Mouse (Mus musculus): ENCODE measurements around the gene Rin1. TPM values are rescaled to one million over a fixed set of nuclear protein-coding genes. Genes with fewer than 3 reads are reported as not detected.

Gene Rin1
- polyA plus RNA-seq, 1 experiment from 2014 or later = 2.5 TPM

Other genes starting within 250 kb of the Rin1 start
- gene Gm21992, start 238.9 kb upstream of the Rin1 start, polyA plus RNA-seq (2016; fragmentation: Nextera tagmentation; extraction: Ambion mirVana) = 28.1 and 34.7 TPM in 2 replicates
- 96.3 and 97.1 TPM in 2 replicates for gene Rbm14, start 238.8 kb upstream of the Rin1 start, polyA plus RNA-seq (2016; fragmentation: Nextera tagmentation; extraction: Ambion mirVana)
- 42.3 and 44.1 TPM in 2 replicates for gene Ccs, start 211.1 kb upstream of the Rin1 start, polyA plus RNA-seq (2016; fragmentation: Nextera tagmentation; extraction: Ambion mirVana)
- gene Ccdc87, start 211.1 kb upstream of the Rin1 start, polyA plus RNA-seq (2016; fragmentation: Nextera tagmentation; extraction: Ambion mirVana) = 0.14 and 0.26 TPM in 2 replicates
- gene Ctsf, start 195.4 kb upstream of the Rin1 start, polyA plus RNA-seq (2016; fragmentation: Nextera tagmentation; extraction: Ambion mirVana) = 59.0 and 61.8 TPM in 2 replicates
- 3.3 TPM in 2 replicates for gene Actn3, start 172.6 kb upstream of the Rin1 start, polyA plus RNA-seq (2016; fragmentation: Nextera tagmentation; extraction: Ambion mirVana)
- 21.4 and 22.1 TPM in 2 replicates for gene Zdhhc24, start 171.8 kb upstream of the Rin1 start, polyA plus RNA-seq (2016; fragmentation: Nextera tagmentation; extraction: Ambion mirVana)
- 8.1 and 10.5 TPM in 2 replicates for gene Bbs1, start 143.9 kb upstream of the Rin1 start, polyA plus RNA-seq (2016; fragmentation: Nextera tagmentation; extraction: Ambion mirVana)
- 167 and 171 TPM in 2 replicates for gene Dpp3, start 122.2 kb upstream of the Rin1 start, polyA plus RNA-seq (2016; fragmentation: Nextera tagmentation; extraction: Ambion mirVana)
- gene Peli3, start 107.4 kb upstream of the Rin1 start, polyA plus RNA-seq (2016; fragmentation: Nextera tagmentation; extraction: Ambion mirVana) = 4.9 and 6.5 TPM in 2 replicates
- gene Mrpl11, start 88.3 kb upstream of the Rin1 start, polyA plus RNA-seq (2016; fragmentation: Nextera tagmentation; extraction: Ambion mirVana) = 126 and 132 TPM in 2 replicates
- gene Npas4, start 60.2 kb upstream of the Rin1 start, polyA plus RNA-seq (2016; fragmentation: Nextera tagmentation; extraction: Ambion mirVana) = 0.06 and 0.08 TPM in 2 replicates
- gene Slc29a2, start 26.6 kb upstream of the Rin1 start, polyA plus RNA-seq (2016; fragmentation: Nextera tagmentation; extraction: Ambion mirVana) = 6.1 and 6.2 TPM in 2 replicates
- 48.2 and 50.0 TPM in 2 replicates for gene B4gat1, start 11.7 kb upstream of the Rin1 start, polyA plus RNA-seq (2016; fragmentation: Nextera tagmentation; extraction: Ambion mirVana)
- gene AC124502.3, start 11.6 kb upstream of the Rin1 start, polyA plus RNA-seq (2016; fragmentation: Nextera tagmentation; extraction: Ambion mirVana) = 2.4 and 3.4 TPM in 2 replicates
- gene Brms1, start 9.1 kb upstream of the Rin1 start, polyA plus RNA-seq (2016; fragmentation: Nextera tagmentation; extraction: Ambion mirVana) = 58.7 TPM in 2 replicates
- 22.9 and 26.3 TPM in 2 replicates for gene Cd248, start 17.6 kb downstream of the Rin1 start, polyA plus RNA-seq (2016; fragmentation: Nextera tagmentation; extraction: Ambion mirVana)
- 2.5 and 2.8 TPM in 2 replicates for gene Tmem151a, start 35.0 kb downstream of the Rin1 start, polyA plus RNA-seq (2016; fragmentation: Nextera tagmentation; extraction: Ambion mirVana)
- gene Yif1a, start 38.1 kb downstream of the Rin1 start, polyA plus RNA-seq (2016; fragmentation: Nextera tagmentation; extraction: Ambion mirVana) = 66.3 and 69.1 TPM in 2 replicates
- gene Cnih2, start 48.0 kb downstream of the Rin1 start, polyA plus RNA-seq (2016; fragmentation: Nextera tagmentation; extraction: Ambion mirVana) = 231 and 236 TPM in 2 replicates
- 245 and 247 TPM in 2 replicates for gene Rab1b, start 56.6 kb downstream of the Rin1 start, polyA plus RNA-seq (2016; fragmentation: Nextera tagmentation; extraction: Ambion mirVana)
- 62.6 and 63.1 TPM in 2 replicates for gene Klc2, start 68.1 kb downstream of the Rin1 start, polyA plus RNA-seq (2016; fragmentation: Nextera tagmentation; extraction: Ambion mirVana)
- gene Pacs1, start 222.6 kb downstream of the Rin1 start, polyA plus RNA-seq (2016; fragmentation: Nextera tagmentation; extraction: Ambion mirVana) = 28.9 and 35.0 TPM in 2 replicates
- 351 and 381 TPM in 2 replicates for gene Sf3b2, start 245.0 kb downstream of the Rin1 start, polyA plus RNA-seq (2016; fragmentation: Nextera tagmentation; extraction: Ambion mirVana)
- gene Gal3st3, start 247.8 kb downstream of the Rin1 start, polyA plus RNA-seq (2016; fragmentation: Nextera tagmentation; extraction: Ambion mirVana) = 18.6 and 19.4 TPM in 2 replicates

Data from neural tube, embryonic 12.5 days (tissue).